Mouse (Mus musculus) liver, embryonic 11.5 days (tissue): Measurements from ENCODE around the gene Wfdc5. TPM values are rescaled to one million over a fixed set of nuclear protein-coding genes. Genes with fewer than 3 reads are reported as not detected.
A peak's percentile ranks its signal among the peaks of the same experiment; 100 is the strongest.

Experiments
- ATAC-seq: fragments of 200-750 bp; cut with Nextera tagmentation; replicated peaks from 2 replicates; pipeline ENCODE4 v1.8.0; 2017; ENCODE audit warnings: moderate number of reproducible peaks, mild to moderate bottlenecking, moderate TSS enrichment, moderate library complexity; ENCODE audit not compliant: low FRiP score
- DNase-seq: peaks from one replicate; pipeline ENCODE4 v3.0.0-alpha.2; 2017; ENCODE audit warnings: low spot score
- H3K27ac ChIP-seq: fragments of 300-500 bp; sonication (generic); 2 replicates; pipeline ENCODE4 v1.5.1; 2014; ENCODE audit warnings: mild to moderate bottlenecking, low read depth, low read length, control low read depth
- H3K27me3 ChIP-seq: fragments of 300-500 bp; sonication (generic); replicated peaks from 2 replicates; pipeline ENCODE4 v1.6.1; 2014; ENCODE audit warnings: low read length, mixed read lengths; ENCODE audit not compliant: control insufficient read depth, insufficient read depth
- H3K36me3 ChIP-seq: fragments of 300-500 bp; sonication (generic); 2 replicates; pipeline ENCODE4 v1.6.1; 2014; ENCODE audit warnings: mild to moderate bottlenecking, low read length, moderate library complexity, mixed read lengths; ENCODE audit not compliant: control insufficient read depth, insufficient read depth
- H3K4me1 ChIP-seq: fragments of 300-500 bp; sonication (generic); replicated peaks from 2 replicates; pipeline ENCODE4 v1.6.1; 2014; ENCODE audit warnings: low read length, mixed read lengths; ENCODE audit not compliant: control insufficient read depth, insufficient read depth
- H3K4me2 ChIP-seq: fragments of 300-500 bp; sonication (generic); 2 replicates; pipeline ENCODE4 v1.6.1; 2014; ENCODE audit warnings: mild to moderate bottlenecking, control low read depth, moderate library complexity
- H3K4me3 ChIP-seq: fragments of 300-500 bp; sonication (generic); 2 replicates; pipeline ENCODE4 v1.5.1; 2014; ENCODE audit warnings: low read depth, low read length, control low read depth
- H3K9ac ChIP-seq: fragments of 300-500 bp; sonication (generic); 2 replicates; pipeline ENCODE4 v1.6.1; 2014; ENCODE audit warnings: low read depth, low read length, control low read depth
- H3K9me3 ChIP-seq: fragments of 300-500 bp; sonication (generic); 2 replicates; pipeline ENCODE4 v1.6.1; 2016; ENCODE audit warnings: low read length, inconsistent platforms, mixed read lengths; ENCODE audit not compliant: control insufficient read depth
- WGBS: fragments of 180-500 bp; shearing (Covaris S2); extraction: QIAGEN DNeasy Blood & Tissue Kit; methylation state at CpG from one replicate; pipeline ENCODE4 v1.1.7; 2014; 5-methylcytosine and 5-hydroxymethylcytosine counted together
- polyA plus RNA-seq: library from polyadenylated mRNA; unstranded; fragments of >200 nt; fragmentation: Nextera tagmentation; extraction: Ambion mirVana; gene quantifications from 2 replicates; pipeline ENCODE4 v1.2.1, GENCODE M21; 2014

Wfdc5 gene
- polyA plus RNA-seq, 1 experiment from 2014 or later, result not detected

GRCm38 (mm10) chr2:164168571-164168946 is 14.0 kb downstream of the Wfdc5 start:
- H3K27me3 ChIP-seq, result peaks cover 68% of the 10 kb centered on the region
- peak overlapping the region; percentile 38 for H3K4me3 ChIP-seq
- H3K9ac ChIP-seq, result no peak overlapping the region
- 0 out of 2 replicates have a peak, but pooled peaks have one; percentile 12 for ATAC-seq
- H3K27ac ChIP-seq, result no peak overlapping the region
- DNase-seq, result no peak
- no peaks in the 10 kb centered on the region for H3K9me3 ChIP-seq
- 9% methylated on average over 42 of the region's 42 CpGs for WGBS
- peaks cover 3% of the 10 kb centered on the region; the same call in 1 of the 2 replicates for H3K4me1 ChIP-seq
- H3K4me2 ChIP-seq, result peak overlapping the region; percentile 58
- no peaks in the 10 kb centered on the region for H3K36me3 ChIP-seq

- H3K27me3 ChIP-seq, result peaks cover 65% of the 10 kb centered on the region
- DNase-seq (no peak), ATAC-seq (no peak; the same call in 1 of the 2 replicates)
- WGBS, result 14% methylated on average over 90 of the region's 90 CpGs
- peak overlapping the region; percentile 58 for H3K4me2 ChIP-seq
- H3K27ac ChIP-seq, result no peak overlapping the region
- no peak overlapping the region for H3K9ac ChIP-seq
- H3K9me3 ChIP-seq, result no peaks in the 10 kb centered on the region
- peak overlapping the region; percentile 38 for H3K4me3 ChIP-seq
- no peaks in the 10 kb centered on the region for H3K36me3 ChIP-seq
- peaks cover 3% of the 10 kb centered on the region; the same call in 1 of the 2 replicates for H3K4me1 ChIP-seq
Measured at GRCm38 (mm10) chr2:164167752-164168570, 14.6 kb downstream of the Wfdc5 start.

- no peak for DNase-seq
- no peak overlapping the region for H3K4me3 ChIP-seq
- no peak overlapping the region for H3K9ac ChIP-seq
- H3K9me3 ChIP-seq, result no peaks in the 10 kb centered on the region
- peaks cover 3% of the 10 kb centered on the region; the same call in 1 of the 2 replicates for H3K4me1 ChIP-seq
- no peaks in the 10 kb centered on the region for H3K36me3 ChIP-seq
- H3K27me3 ChIP-seq, result peaks cover 44% of the 10 kb centered on the region
- 89% methylated on average over 5 of the region's 5 CpGs for WGBS
- H3K4me2 ChIP-seq, result no peak overlapping the region
- ATAC-seq, result no peak
- H3K27ac ChIP-seq, result no peak overlapping the region
Measured at GRCm38 (mm10) chr2:164164941-164165340, 17.6 kb downstream of the Wfdc5 start.

GRCm38 (mm10) chr2:164161515-164162055 is 21.0 kb downstream of the Wfdc5 start:
- WGBS, result 81% methylated on average over 11 of the region's 11 CpGs
- no peaks in the 10 kb centered on the region for H3K4me1 ChIP-seq
- DNase-seq, result no peak
- no peaks in the 10 kb centered on the region for H3K36me3 ChIP-seq
- no peak overlapping the region for H3K4me3 ChIP-seq
- no peak overlapping the region for H3K9ac ChIP-seq
- no peaks in the 10 kb centered on the region for H3K9me3 ChIP-seq
- H3K4me2 ChIP-seq, result no peak overlapping the region
- ATAC-seq, result no peak
- peaks cover 11% of the 10 kb centered on the region for H3K27me3 ChIP-seq
- no peak overlapping the region for H3K27ac ChIP-seq

GRCm38 (mm10) chr2:164158838-164159237 is 23.7 kb downstream of the Wfdc5 start:
- ATAC-seq, result no peak
- H3K27me3 ChIP-seq, result no peaks in the 10 kb centered on the region
- DNase-seq, result no peak
- H3K36me3 ChIP-seq, result 0 out of 2 replicates have a peak, but pooled peaks cover 2% of the 10 kb centered on the region
- no peak overlapping the region for H3K9ac ChIP-seq
- no peak overlapping the region for H3K27ac ChIP-seq
- no peaks in the 10 kb centered on the region for H3K9me3 ChIP-seq
- no peaks in the 10 kb centered on the region for H3K4me1 ChIP-seq
- no peak overlapping the region for H3K4me3 ChIP-seq
- WGBS, result 88% methylated on average over 2 of the region's 2 CpGs
- no peak overlapping the region for H3K4me2 ChIP-seq

- DNase-seq (no peak), ATAC-seq (no peak)
- 89% methylated on average over 7 of the region's 7 CpGs for WGBS
- Histone ChIP-seq H3K9me3 (no peaks in the 10 kb centered on the region), H3K36me3 (peaks cover 16% of the 10 kb centered on the region; the same call in 1 of the 2 replicates), H3K4me2 (no peak overlapping the region), H3K4me3 (no peak overlapping the region), H3K4me1 (no peaks in the 10 kb centered on the region), H3K9ac (no peak overlapping the region), H3K27me3 (no peaks in the 10 kb centered on the region), H3K27ac (no peak overlapping the region)
Measured at GRCm38 (mm10) chr2:164156158-164156557, 26.4 kb downstream of the Wfdc5 start.

GRCm38 (mm10) chr2:164154007-164154406 is 28.5 kb downstream of the Wfdc5 start:
- H3K9ac ChIP-seq, result no peak overlapping the region
- DNase-seq (no peak), ATAC-seq (no peak)
- no peaks in the 10 kb centered on the region for H3K9me3 ChIP-seq
- no peak overlapping the region for H3K4me3 ChIP-seq
- no peak overlapping the region for H3K27ac ChIP-seq
- 92% methylated on average over 10 of the region's 10 CpGs for WGBS
- peaks cover 16% of the 10 kb centered on the region; the same call in 1 of the 2 replicates for H3K36me3 ChIP-seq
- H3K4me1 ChIP-seq, result no peaks in the 10 kb centered on the region
- H3K27me3 ChIP-seq, result no peaks in the 10 kb centered on the region
- no peak overlapping the region for H3K4me2 ChIP-seq

GRCm38 (mm10) chr2:164152341-164152740 is 30.2 kb downstream of the Wfdc5 start:
- ATAC-seq (no peak), DNase-seq (no peak)
- H3K9me3 ChIP-seq, result no peaks in the 10 kb centered on the region

More at GRCm38 (mm10) chr2:164152341-164152740, 30.2 kb downstream of the Wfdc5 start:
- H3K4me2 ChIP-seq, result no peak overlapping the region
- H3K9ac ChIP-seq, result no peak overlapping the region
- no peak overlapping the region for H3K4me3 ChIP-seq
- H3K36me3 ChIP-seq, result peaks cover 16% of the 10 kb centered on the region; the same call in 1 of the 2 replicates
- H3K27ac ChIP-seq, result no peak overlapping the region
- 91% methylated on average over 11 of the region's 11 CpGs for WGBS
- H3K4me1 ChIP-seq, result no peaks in the 10 kb centered on the region
- no peaks in the 10 kb centered on the region for H3K27me3 ChIP-seq
